Mouse (Mus musculus) heart, postnatal 0 days (tissue): Measurements from ENCODE around the gene Ak9. TPM values are rescaled to one million over a fixed set of nuclear protein-coding genes. Genes with fewer than 3 reads are reported as not detected.

Experiments
- ATAC-seq: fragments of 200-750 bp; cut with Nextera tagmentation; 2 replicates; pipeline ENCODE4 v1.8.0; 2017; ENCODE audit warnings: low read depth, moderate number of reproducible peaks, moderate library complexity; ENCODE audit not compliant: insufficient read depth
- DNase-seq: peaks from one replicate; pipeline ENCODE4 v3.0.0-alpha.2; 2016; ENCODE audit warnings: low spot score
- H3K27ac ChIP-seq: fragments of 300-500 bp; sonication (generic); 2 replicates; pipeline ENCODE4 v1.5.1; 2014; ENCODE audit warnings: low read depth, mild to moderate bottlenecking
- H3K27me3 ChIP-seq: fragments of 300-500 bp; sonication (generic); 2 replicates; pipeline ENCODE4 v1.6.1; 2014; ENCODE audit warnings: low read length, mixed read lengths; ENCODE audit not compliant: control insufficient read depth, insufficient read depth
- H3K36me3 ChIP-seq: fragments of 300-500 bp; sonication (generic); replicated peaks from 2 replicates; pipeline ENCODE4 v1.6.1; 2014; ENCODE audit warnings: low read length, mixed read lengths; ENCODE audit not compliant: control insufficient read depth, insufficient read depth
- H3K4me1 ChIP-seq: fragments of 300-500 bp; sonication (generic); 2 replicates; pipeline ENCODE4 v1.6.1; 2014; ENCODE audit warnings: antibody characterized with exemption; ENCODE audit not compliant: control insufficient read depth, insufficient read depth
- H3K4me2 ChIP-seq: fragments of 300-500 bp; sonication (generic); 2 replicates; pipeline ENCODE4 v1.6.1; 2014; ENCODE audit warnings: low read depth, mild to moderate bottlenecking, low read length, moderate library complexity
- H3K4me3 ChIP-seq: fragments of 300-500 bp; sonication (generic); 2 replicates; pipeline ENCODE4 v1.5.1; 2014; ENCODE audit warnings: low read depth, low read length
- H3K9ac ChIP-seq: fragments of 300-500 bp; sonication (generic); replicated peaks from 2 replicates; pipeline ENCODE4 v1.6.1; 2014; ENCODE audit warnings: low read depth, low read length, mixed read lengths
- H3K9me3 ChIP-seq: fragments of 300-500 bp; sonication (generic); replicated peaks from 2 replicates; pipeline ENCODE4 v1.6.1; 2016; ENCODE audit warnings: low read length; ENCODE audit not compliant: control insufficient read depth
- CTCF ChIP-seq: IDR thresholded peaks from 2 replicates; pipeline ENCODE4 v1.5.1; 2016; ENCODE audit warnings: antibody characterized with exemption, control low read depth, low read depth
- EP300 ChIP-seq: IDR thresholded peaks from 2 replicates; pipeline ENCODE4 v1.6.1; 2016; ENCODE audit warnings: antibody characterized with exemption, low read depth
- WGBS: fragments of 180-500 bp; shearing (Covaris S2); extraction: QIAGEN DNeasy Blood & Tissue Kit; methylation state at CpG from one replicate; pipeline ENCODE4 v1.1.7; 2014; 5-methylcytosine and 5-hydroxymethylcytosine counted together
- polyA plus RNA-seq: library from polyadenylated mRNA; unstranded; fragments of >200 nt; fragmentation: Nextera tagmentation; extraction: Ambion mirVana; gene quantifications from 2 replicates; pipeline ENCODE4 v1.2.1, GENCODE M21; 2015
- total RNA-seq: library from RNA; depleted of rRNA; stranded (reverse); fragments of >200 nt; gene quantifications from 2 replicates; pipeline ENCODE4 v1.2.3, GENCODE M21; 2014; ENCODE audit warnings: low replicate concordance

Gene Ak9
- total and polyA plus RNA-seq, 2 experiments from 2014 or later = 0.23 to 0.29 TPM

DNA sequence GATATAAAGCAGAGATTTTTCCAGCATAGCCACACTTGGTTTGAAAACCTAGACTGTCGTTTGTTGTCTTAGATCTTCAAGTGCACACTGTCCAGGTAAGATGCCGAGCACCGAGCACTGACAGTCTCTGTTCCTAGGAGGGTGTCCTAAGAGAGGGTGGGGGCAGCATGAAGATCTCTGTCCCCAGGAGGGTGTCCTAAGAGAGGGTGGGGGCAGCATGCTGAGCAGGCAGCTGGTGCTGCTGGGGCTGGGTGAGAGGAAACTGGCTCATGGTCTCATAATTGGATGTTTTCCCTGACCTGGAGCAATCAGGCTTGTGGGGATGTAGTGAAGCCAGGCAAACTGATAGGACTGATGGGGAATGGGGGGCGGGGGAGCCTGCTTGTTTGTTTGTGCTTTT is 156.2 kb downstream of the Ak9 start:
- WGBS = 67% methylated on average over 4 of the region's 4 CpGs
- peaks cover 6% of the 10 kb centered on the region; the same call in 1 of the 2 replicates for H3K4me1 ChIP-seq
- H3K9ac ChIP-seq = no peak overlapping the region
- ATAC-seq (no peak), DNase-seq (no peak)
- no peak for TF ChIP-seq CTCF
- no peak for TF ChIP-seq EP300
- no peak overlapping the region for H3K4me3 ChIP-seq
- H3K27me3 ChIP-seq = no peaks in the 10 kb centered on the region
- peaks cover 42% of the 10 kb centered on the region for H3K36me3 ChIP-seq
- H3K9me3 ChIP-seq = no peaks in the 10 kb centered on the region
- H3K27ac ChIP-seq = no peak overlapping the region
- H3K4me2 ChIP-seq = no peak overlapping the region

GRCm38 (mm10) chr10:41460501-41460900 is 156.7 kb downstream of the Ak9 start:
- H3K4me1 ChIP-seq = peaks cover 6% of the 10 kb centered on the region; the same call in 1 of the 2 replicates
- H3K27me3 ChIP-seq = no peaks in the 10 kb centered on the region
- no peak overlapping the region for H3K9ac ChIP-seq
- TF ChIP-seq CTCF (no peak), EP300 (no peak)
- no peaks in the 10 kb centered on the region for H3K9me3 ChIP-seq
- H3K4me2 ChIP-seq = no peak overlapping the region
- DNase-seq (no peak), ATAC-seq (no peak)
- peaks cover 40% of the 10 kb centered on the region for H3K36me3 ChIP-seq
- H3K4me3 ChIP-seq = no peak overlapping the region
- 20% methylated on average over 2 of the region's 2 CpGs for WGBS
- no peak overlapping the region for H3K27ac ChIP-seq

- Histone ChIP-seq H3K4me2 (no peak overlapping the region), H3K27ac (no peak overlapping the region; the same call in 1 of the 2 replicates), H3K4me3 (no peak overlapping the region), H3K36me3 (peaks cover 33% of the 10 kb centered on the region), H3K4me1 (peaks cover 6% of the 10 kb centered on the region; the same call in 1 of the 2 replicates), H3K9me3 (no peaks in the 10 kb centered on the region), H3K9ac (no peak overlapping the region), H3K27me3 (no peaks in the 10 kb centered on the region)
- WGBS = 75% methylated on average over 3 of the region's 3 CpGs
- DNase-seq (no peak), ATAC-seq (peak; percentile 44; the same call in 1 of the 2 replicates)
- TF ChIP-seq EP300 = no peak
- TF ChIP-seq CTCF = no peak
Observed at GRCm38 (mm10) chr10:41461057-41461722, 157.4 kb downstream of the Ak9 start.

DNA sequence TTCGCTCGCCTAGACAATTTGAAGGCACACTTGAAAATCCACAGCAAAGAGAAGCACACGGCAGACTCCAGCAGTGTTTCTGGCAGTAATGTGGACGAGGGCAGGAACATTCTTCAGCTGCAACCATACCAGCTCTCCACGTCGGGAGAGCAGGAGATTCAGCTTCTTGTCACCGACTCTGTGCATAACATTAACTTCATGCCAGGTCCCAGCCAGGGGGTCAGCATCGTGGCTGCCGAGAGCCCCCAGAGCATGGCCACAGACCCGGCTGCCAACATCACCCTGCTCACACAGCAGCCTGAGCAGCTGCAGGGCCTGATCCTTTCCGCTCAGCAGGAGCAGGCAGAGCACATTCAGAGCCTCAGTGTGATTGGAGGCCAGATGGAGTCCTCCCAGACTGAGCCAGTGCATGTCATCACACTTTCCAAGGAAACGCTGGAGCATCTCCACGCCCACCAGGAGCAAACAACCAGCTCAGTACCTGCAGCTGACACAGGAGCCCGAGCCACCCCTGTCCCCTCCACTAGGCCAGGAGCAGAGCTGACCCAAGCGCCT is 160.7 kb downstream of the Ak9 start:
- no peak for TF ChIP-seq EP300
- TF ChIP-seq CTCF = no peak
- H3K9ac ChIP-seq = no peak overlapping the region
- H3K4me3 ChIP-seq = no peak overlapping the region
- 63% methylated on average over 15 of the region's 15 CpGs for WGBS
- ATAC-seq = no peak
- no peak overlapping the region for H3K4me2 ChIP-seq
- DNase-seq = no peak
- H3K4me1 ChIP-seq = no peaks in the 10 kb centered on the region
- H3K9me3 ChIP-seq = no peaks in the 10 kb centered on the region
- H3K27me3 ChIP-seq = no peaks in the 10 kb centered on the region
- peaks cover 25% of the 10 kb centered on the region for H3K36me3 ChIP-seq
- no peak overlapping the region for H3K27ac ChIP-seq

DNA sequence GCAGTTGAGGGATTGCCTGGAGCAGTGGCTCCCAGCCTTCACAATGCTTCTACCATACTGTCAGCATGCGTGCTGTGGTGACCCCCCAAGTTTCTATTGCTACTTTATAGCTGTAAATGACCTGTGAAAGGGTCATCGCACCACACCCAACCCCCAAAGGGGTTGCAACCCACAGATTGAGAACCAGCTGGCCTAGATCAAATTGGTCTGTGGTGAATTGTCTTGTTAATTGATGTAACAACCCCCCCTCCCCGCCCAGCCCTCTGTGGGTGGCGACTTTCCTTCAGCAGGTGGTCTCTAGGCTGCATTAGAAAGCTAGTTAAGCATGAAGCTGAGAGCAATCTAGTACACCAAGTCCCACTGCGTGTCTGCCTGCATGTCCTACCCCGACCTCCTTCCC is 163.5 kb downstream of the Ak9 start:
- no peak overlapping the region for H3K27ac ChIP-seq
- H3K4me1 ChIP-seq = no peaks in the 10 kb centered on the region
- no peak overlapping the region for H3K4me2 ChIP-seq
- H3K27me3 ChIP-seq = no peaks in the 10 kb centered on the region
- H3K36me3 ChIP-seq = peaks cover 23% of the 10 kb centered on the region
- no peaks in the 10 kb centered on the region for H3K9me3 ChIP-seq
- no peak for TF ChIP-seq CTCF
- no peak for TF ChIP-seq EP300
- H3K4me3 ChIP-seq = no peak overlapping the region
- 67% methylated on average over 6 of the region's 6 CpGs for WGBS
- DNase-seq = no peak
- H3K9ac ChIP-seq = no peak overlapping the region
- ATAC-seq = no peak
